Mouse (Mus musculus): ENCODE data around the gene Polr1a. TPM values are rescaled to one million over a fixed set of nuclear protein-coding genes. Genes with fewer than 3 reads are reported as not detected.
A peak's percentile ranks its signal among the peaks of the same experiment; 100 is the strongest.
"Not testable (repeated sequence)": the region's sequence is repeated elsewhere in the genome, so short reads cannot be mapped to it uniquely, and the experiment has no call there.

Gene Polr1a
- polyA plus RNA-seq, 1 experiment from 2014 or later, result 21.9 TPM

DNA sequence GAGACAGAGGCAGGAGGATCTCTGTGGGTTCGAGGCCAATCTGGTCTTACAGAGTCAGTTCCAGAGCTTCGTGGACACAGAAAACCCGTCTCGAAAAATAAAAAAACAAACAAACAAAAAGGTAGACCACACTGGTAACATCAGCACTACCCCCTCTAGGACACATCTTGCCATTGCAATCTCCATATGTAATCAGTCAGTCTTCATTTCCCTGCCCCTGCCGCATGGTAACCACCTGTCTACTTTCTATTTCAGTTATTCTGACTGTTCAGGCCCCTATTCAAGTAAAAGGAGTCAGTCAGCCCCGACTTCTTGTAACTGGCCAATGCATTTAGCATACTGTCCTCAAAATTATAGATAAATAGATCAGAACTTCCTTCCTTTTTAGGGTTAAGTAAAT lies 987 bp downstream of the Polr1a start:
- Histone ChIP-seq H3K27ac (ENCODE audit: low read length) (no peak overlapping the region), H3K27me3 (ENCODE audit: control insufficient read depth, insufficient read depth, low read length) (no peaks in the 10 kb centered on the region), H3K9ac (ENCODE audit: low read length) (peak overlapping the region; percentile 86), H3K36me3 (ENCODE audit: control insufficient read depth, insufficient read depth) (peaks cover 7% of the 10 kb centered on the region), H3K4me1 (ENCODE audit: control insufficient read depth, insufficient read depth, low read length) (peaks cover 22% of the 10 kb centered on the region), H3K4me3 (ENCODE audit: low read length) (peak overlapping the region; percentile 78), H3K9me3 (replicated peaks; ENCODE audit: control insufficient read depth, low read length) (no peaks in the 10 kb centered on the region), H3K4me2 (ENCODE audit: low read depth, low read length) (peak overlapping the region; percentile 65)
- 71% methylated on average over 6 of the region's 6 CpGs for WGBS
- no peak for ATAC-seq (replicated peaks; ENCODE audit: extremely low read depth, insufficient read depth, low FRiP score)

DNA sequence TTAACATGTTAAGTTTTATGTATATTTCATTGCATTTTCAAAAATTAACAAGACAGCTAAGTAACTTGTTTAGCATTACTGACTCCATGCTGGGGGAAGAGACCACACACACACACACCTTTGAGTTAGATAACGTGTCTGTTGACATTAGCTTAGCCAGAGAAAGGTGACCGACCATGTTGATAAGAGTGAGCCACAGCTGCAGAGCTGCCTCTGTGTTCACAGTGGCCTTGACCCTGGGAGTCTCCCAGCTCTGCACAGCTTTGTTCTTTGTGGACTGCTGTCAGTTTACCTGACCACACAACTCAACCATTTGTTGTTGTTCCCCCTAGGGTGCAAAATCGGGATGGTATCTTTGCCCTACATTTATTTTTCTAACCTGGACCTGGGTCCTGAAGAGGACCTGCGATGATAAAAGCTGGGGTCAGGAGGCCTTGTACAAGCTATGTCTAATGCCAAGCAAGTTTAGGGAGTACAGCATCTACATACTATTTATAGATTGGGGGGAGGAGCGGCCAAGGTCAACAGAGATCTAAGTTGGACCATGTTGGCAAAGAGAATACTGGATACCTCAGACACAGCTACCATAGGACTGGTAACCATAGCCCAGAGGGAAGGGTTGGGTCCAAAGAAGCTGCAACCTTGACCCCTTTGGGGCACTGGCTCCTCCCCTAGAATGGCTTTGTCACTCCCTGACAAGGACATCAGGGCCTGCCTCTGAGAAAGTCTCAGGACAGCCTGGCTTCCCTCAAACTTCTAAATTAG lies 3.0 kb downstream of the Polr1a start:
- no peak overlapping the region for H3K4me3 ChIP-seq (ENCODE audit: low read length)

DNA sequence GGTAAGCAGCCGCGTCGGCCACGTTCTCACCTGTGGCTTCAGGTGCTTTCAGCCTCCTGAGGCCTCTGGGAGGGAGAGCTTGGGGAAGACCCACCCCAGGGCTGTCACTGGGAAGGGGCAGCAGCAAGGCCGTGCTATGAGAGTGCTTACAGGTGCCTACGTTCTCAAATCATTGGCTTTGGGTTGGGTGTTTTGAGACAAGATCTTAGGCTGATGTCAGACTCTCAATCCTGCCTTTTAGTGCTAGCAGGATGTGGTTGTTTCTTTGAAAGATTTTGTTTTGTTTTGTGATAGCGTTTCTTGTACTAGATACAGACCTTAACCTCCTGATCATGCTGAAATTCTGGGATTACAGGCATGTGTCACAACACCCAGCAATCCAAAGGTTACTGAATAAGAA lies 11.9 kb downstream of the Polr1a start:
- H3K27me3 ChIP-seq (ENCODE audit: control insufficient read depth, insufficient read depth, low read length), result no peaks in the 10 kb centered on the region
- no peak overlapping the region for H3K27ac ChIP-seq (ENCODE audit: low read length)
- H3K9me3 ChIP-seq (replicated peaks; ENCODE audit: control insufficient read depth, low read length), result no peaks in the 10 kb centered on the region
- no peak for ATAC-seq (replicated peaks; ENCODE audit: extremely low read depth, insufficient read depth, low FRiP score)
- no peak overlapping the region for H3K4me3 ChIP-seq (ENCODE audit: low read length)
- 90% methylated on average over 7 of the region's 7 CpGs for WGBS
- no peak overlapping the region for H3K4me2 ChIP-seq (ENCODE audit: low read depth, low read length)
- H3K9ac ChIP-seq (ENCODE audit: low read length), result no peak overlapping the region
- peaks cover 63% of the 10 kb centered on the region for H3K36me3 ChIP-seq (ENCODE audit: control insufficient read depth, insufficient read depth)
- H3K4me1 ChIP-seq (ENCODE audit: control insufficient read depth, insufficient read depth, low read length), result no peaks in the 10 kb centered on the region

More for the DNA sequence above, 3.0 kb downstream of the Polr1a start:
- H3K4me2 ChIP-seq (ENCODE audit: low read depth, low read length), result peak overlapping the region; percentile 34
- 38% methylated on average over 5 of the region's 5 CpGs for WGBS
- no peak overlapping the region; the same call in 1 of the 2 replicates for H3K9ac ChIP-seq (ENCODE audit: low read length)
- no peaks in the 10 kb centered on the region for H3K27me3 ChIP-seq (ENCODE audit: control insufficient read depth, insufficient read depth, low read length)
- H3K4me1 ChIP-seq (ENCODE audit: control insufficient read depth, insufficient read depth, low read length), result peaks cover 22% of the 10 kb centered on the region
- peaks cover 14% of the 10 kb centered on the region for H3K36me3 ChIP-seq (ENCODE audit: control insufficient read depth, insufficient read depth)
- no peaks in the 10 kb centered on the region for H3K9me3 ChIP-seq (replicated peaks; ENCODE audit: control insufficient read depth, low read length)
- peak overlapping the region; percentile 81 for H3K27ac ChIP-seq (ENCODE audit: low read length)
- ATAC-seq (replicated peaks; ENCODE audit: extremely low read depth, insufficient read depth, low FRiP score), result no peak

DNA sequence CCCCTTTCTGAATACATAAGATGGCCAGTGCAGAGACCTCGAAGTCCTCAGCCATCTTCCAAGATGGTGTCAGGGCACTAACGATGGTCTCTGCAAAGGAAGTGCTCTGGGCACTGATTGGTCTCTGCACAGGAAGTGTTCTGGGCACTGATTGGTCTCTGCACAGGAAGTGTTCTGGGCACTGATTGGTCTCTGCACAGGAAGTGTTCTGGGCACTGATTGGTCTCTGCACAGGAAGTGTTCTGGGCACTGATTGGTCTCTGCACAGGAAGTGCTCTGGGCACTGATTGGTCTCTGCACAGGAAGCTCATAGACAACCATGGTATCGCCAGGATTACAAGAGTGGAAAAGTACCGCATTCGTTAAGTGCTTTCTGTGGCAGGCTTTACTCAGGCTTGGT lies 16.4 kb downstream of the Polr1a start:
- not testable (repeated sequence) for H3K4me1 ChIP-seq (ENCODE audit: control insufficient read depth, insufficient read depth, low read length); ATAC-seq (replicated peaks; ENCODE audit: extremely low read depth, insufficient read depth, low FRiP score); H3K27me3 ChIP-seq (ENCODE audit: control insufficient read depth, insufficient read depth, low read length); H3K9ac ChIP-seq (ENCODE audit: low read length); H3K4me2 ChIP-seq (ENCODE audit: low read depth, low read length); H3K9me3 ChIP-seq (replicated peaks; ENCODE audit: control insufficient read depth, low read length); H3K27ac ChIP-seq (ENCODE audit: low read length); H3K4me3 ChIP-seq (ENCODE audit: low read length)
- WGBS, result 82% methylated on average over 5 of the region's 5 CpGs
- H3K36me3 ChIP-seq (ENCODE audit: control insufficient read depth, insufficient read depth), result peaks cover 48% of the 10 kb centered on the region

DNA sequence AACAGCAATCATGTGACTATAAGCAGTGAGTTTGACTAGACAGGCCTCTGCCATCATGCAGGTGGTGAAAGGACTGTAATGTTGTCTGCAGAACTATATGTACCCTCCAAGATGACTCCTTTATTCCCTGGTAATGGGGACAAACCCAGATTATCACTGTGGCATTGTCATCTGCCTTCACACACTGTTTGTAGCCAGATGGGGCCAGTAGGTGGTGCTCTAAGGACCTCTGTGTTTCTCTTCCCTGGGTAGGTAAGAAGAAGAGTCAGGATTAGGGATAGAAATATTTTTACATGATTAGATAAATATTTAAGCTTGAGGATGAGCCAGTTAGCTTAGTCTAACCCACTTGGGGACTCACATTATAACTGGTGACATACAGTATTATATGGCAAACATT lies 19.1 kb downstream of the Polr1a start:
- H3K27me3 ChIP-seq (ENCODE audit: control insufficient read depth, insufficient read depth, low read length), result no peaks in the 10 kb centered on the region
- ATAC-seq (replicated peaks; ENCODE audit: extremely low read depth, insufficient read depth, low FRiP score), result no peak
- peaks cover 47% of the 10 kb centered on the region for H3K36me3 ChIP-seq (ENCODE audit: control insufficient read depth, insufficient read depth)
- no peak overlapping the region for H3K4me2 ChIP-seq (ENCODE audit: low read depth, low read length)
- no peak overlapping the region for H3K4me3 ChIP-seq (ENCODE audit: low read length)
- H3K9me3 ChIP-seq (replicated peaks; ENCODE audit: control insufficient read depth, low read length), result no peaks in the 10 kb centered on the region
- H3K4me1 ChIP-seq (ENCODE audit: control insufficient read depth, insufficient read depth, low read length), result no peaks in the 10 kb centered on the region; the same call in 1 of the 2 replicates
- no peak overlapping the region for H3K9ac ChIP-seq (ENCODE audit: low read length)
- H3K27ac ChIP-seq (ENCODE audit: low read length), result no peak overlapping the region

DNA sequence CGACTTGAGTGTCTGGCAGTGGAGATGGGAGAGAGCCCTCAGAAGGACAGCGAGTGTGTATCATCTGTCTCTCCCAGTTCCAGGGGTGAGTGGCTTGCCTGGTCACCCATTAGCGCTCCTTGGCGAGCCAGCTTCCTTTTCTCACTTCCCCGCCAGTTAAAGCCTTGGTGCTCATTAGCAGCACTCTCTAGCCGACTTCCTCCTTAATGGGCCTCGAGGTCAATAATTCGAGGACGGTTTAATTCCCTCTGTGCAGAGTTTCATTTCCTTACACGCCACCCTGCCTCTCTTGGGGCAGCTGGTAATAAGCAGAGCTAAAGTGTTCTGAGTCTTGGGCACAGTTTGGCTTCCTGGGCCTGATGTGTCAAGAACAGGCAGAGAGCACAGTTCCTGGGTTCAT lies 21.2 kb downstream of the Polr1a start:
- no peak for ATAC-seq (replicated peaks; ENCODE audit: extremely low read depth, insufficient read depth, low FRiP score)
- 84% methylated on average over 10 of the region's 10 CpGs for WGBS
- no peak overlapping the region for H3K4me2 ChIP-seq (ENCODE audit: low read depth, low read length)
- peaks cover 37% of the 10 kb centered on the region for H3K36me3 ChIP-seq (ENCODE audit: control insufficient read depth, insufficient read depth)
- H3K9ac ChIP-seq (ENCODE audit: low read length), result no peak overlapping the region
- H3K4me1 ChIP-seq (ENCODE audit: control insufficient read depth, insufficient read depth, low read length), result peaks cover 15% of the 10 kb centered on the region
- H3K27ac ChIP-seq (ENCODE audit: low read length), result no peak overlapping the region
- H3K27me3 ChIP-seq (ENCODE audit: control insufficient read depth, insufficient read depth, low read length), result no peaks in the 10 kb centered on the region
- H3K4me3 ChIP-seq (ENCODE audit: low read length), result no peak overlapping the region
- H3K9me3 ChIP-seq (replicated peaks; ENCODE audit: control insufficient read depth, low read length), result no peaks in the 10 kb centered on the region

DNA sequence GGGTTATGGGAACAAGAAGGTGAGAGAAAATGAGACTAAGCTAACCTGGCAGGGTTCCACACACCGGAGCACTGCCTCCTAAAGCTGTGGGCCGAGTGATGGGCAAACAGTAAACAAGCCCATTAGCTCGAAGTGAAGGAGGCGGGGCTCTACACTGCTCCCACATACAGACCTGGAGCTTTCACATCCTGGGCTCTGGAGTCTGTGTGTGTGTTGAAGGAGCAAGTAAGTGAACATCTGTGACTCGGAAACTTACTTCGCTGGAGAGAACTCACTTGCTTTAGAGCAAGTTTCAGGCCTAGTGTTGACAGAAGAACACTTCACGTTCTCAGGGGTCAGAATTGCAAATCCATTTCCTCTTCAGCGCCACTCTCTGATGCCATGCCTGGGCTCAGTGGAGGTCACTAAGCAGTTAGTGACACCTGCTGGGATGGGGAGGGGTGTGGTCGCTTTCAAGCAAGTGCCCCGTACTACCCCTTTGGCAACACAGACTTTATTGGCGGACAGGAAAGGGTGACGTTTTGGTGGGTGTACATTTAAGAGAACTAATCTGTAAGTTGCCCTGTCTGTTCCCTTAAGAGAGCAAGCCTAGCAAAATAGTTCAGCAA lies 22.1 kb downstream of the Polr1a start:
- Histone ChIP-seq H3K27ac (ENCODE audit: low read length) (no peak overlapping the region), H3K36me3 (ENCODE audit: control insufficient read depth, insufficient read depth) (peaks cover 35% of the 10 kb centered on the region), H3K4me3 (ENCODE audit: low read length) (no peak overlapping the region), H3K27me3 (ENCODE audit: control insufficient read depth, insufficient read depth, low read length) (no peaks in the 10 kb centered on the region), H3K9me3 (replicated peaks; ENCODE audit: control insufficient read depth, low read length) (no peaks in the 10 kb centered on the region), H3K4me2 (ENCODE audit: low read depth, low read length) (no peak overlapping the region), H3K4me1 (ENCODE audit: control insufficient read depth, insufficient read depth, low read length) (peaks cover 24% of the 10 kb centered on the region), H3K9ac (ENCODE audit: low read length) (no peak overlapping the region)
- 74% methylated on average over 12 of the region's 12 CpGs for WGBS
- no peak for ATAC-seq (replicated peaks; ENCODE audit: extremely low read depth, insufficient read depth, low FRiP score)

DNA sequence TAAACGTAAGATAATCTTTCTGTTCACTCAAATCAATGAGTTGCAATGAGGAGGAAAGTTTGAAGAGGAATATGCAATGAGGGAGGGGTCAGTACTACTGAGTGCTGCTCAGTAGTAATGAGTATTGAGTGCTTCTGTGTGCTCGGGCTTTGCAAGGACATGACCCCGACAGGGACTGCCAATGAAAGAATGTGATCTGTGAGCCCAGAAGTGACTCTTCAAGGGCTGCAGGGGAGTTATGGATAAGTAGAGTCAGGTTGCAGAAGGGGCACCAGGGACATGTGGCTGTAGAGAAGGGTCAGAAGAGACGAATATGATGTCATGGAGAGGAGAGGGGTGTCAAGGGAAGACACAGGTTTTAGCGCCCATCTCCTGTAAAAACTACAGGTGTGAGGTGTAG lies 23.5 kb downstream of the Polr1a start:
- Histone ChIP-seq H3K36me3 (ENCODE audit: control insufficient read depth, insufficient read depth) (peaks cover 37% of the 10 kb centered on the region), H3K4me3 (ENCODE audit: low read length) (no peak overlapping the region), H3K4me1 (ENCODE audit: control insufficient read depth, insufficient read depth, low read length) (peaks cover 29% of the 10 kb centered on the region), H3K9ac (ENCODE audit: low read length) (no peak overlapping the region), H3K27ac (ENCODE audit: low read length) (no peak overlapping the region), H3K4me2 (ENCODE audit: low read depth, low read length) (no peak overlapping the region), H3K9me3 (replicated peaks; ENCODE audit: control insufficient read depth, low read length) (no peaks in the 10 kb centered on the region), H3K27me3 (ENCODE audit: control insufficient read depth, insufficient read depth, low read length) (no peaks in the 10 kb centered on the region)
- 60% methylated on average over 5 of the region's 5 CpGs for WGBS
- ATAC-seq (replicated peaks; ENCODE audit: extremely low read depth, insufficient read depth, low FRiP score), result no peak

DNA sequence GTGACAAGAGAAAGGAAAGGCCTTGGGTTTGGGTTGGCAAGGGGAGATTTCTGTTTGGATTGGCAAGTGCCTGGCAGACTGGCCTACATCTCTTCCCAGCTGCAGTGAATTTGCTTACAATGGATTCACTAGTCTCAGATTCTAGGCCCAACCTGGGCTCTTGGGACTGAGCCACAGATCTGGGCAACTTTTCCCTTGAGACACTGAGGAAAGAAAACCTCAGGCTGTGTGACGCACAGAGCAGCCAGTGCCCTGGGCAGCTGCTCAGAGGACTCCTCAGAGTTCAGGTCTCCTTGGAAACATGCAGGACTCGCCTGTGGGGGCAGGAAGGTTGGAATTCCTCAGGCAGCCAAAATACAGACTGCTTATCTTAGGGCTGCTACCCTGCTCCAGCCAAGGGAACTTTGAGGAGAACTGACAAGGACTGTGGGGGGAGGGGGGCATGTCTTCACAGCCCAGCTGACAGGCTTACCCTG lies 25.3 kb downstream of the Polr1a start:
- Histone ChIP-seq H3K4me3 (ENCODE audit: low read length) (no peak overlapping the region), H3K9me3 (replicated peaks; ENCODE audit: control insufficient read depth, low read length) (no peaks in the 10 kb centered on the region), H3K4me1 (ENCODE audit: control insufficient read depth, insufficient read depth, low read length) (peaks cover 29% of the 10 kb centered on the region), H3K36me3 (ENCODE audit: control insufficient read depth, insufficient read depth) (peaks cover 45% of the 10 kb centered on the region), H3K27me3 (ENCODE audit: control insufficient read depth, insufficient read depth, low read length) (no peaks in the 10 kb centered on the region), H3K4me2 (ENCODE audit: low read depth, low read length) (no peak overlapping the region), H3K9ac (ENCODE audit: low read length) (peak overlapping the region; percentile 32), H3K27ac (ENCODE audit: low read length) (peak overlapping the region; percentile 75)
- ATAC-seq (replicated peaks; ENCODE audit: extremely low read depth, insufficient read depth, low FRiP score), result peak; percentile 89
- WGBS, result 20% methylated on average over 2 of the region's 2 CpGs
